Mouse (Mus musculus): Measurements from ENCODE around the gene Bub1b.
"Not testable (repeated sequence)": the region's sequence is repeated elsewhere in the genome, so short reads cannot be mapped to it uniquely, and the experiment has no call there.

Bub1b gene

DNA sequence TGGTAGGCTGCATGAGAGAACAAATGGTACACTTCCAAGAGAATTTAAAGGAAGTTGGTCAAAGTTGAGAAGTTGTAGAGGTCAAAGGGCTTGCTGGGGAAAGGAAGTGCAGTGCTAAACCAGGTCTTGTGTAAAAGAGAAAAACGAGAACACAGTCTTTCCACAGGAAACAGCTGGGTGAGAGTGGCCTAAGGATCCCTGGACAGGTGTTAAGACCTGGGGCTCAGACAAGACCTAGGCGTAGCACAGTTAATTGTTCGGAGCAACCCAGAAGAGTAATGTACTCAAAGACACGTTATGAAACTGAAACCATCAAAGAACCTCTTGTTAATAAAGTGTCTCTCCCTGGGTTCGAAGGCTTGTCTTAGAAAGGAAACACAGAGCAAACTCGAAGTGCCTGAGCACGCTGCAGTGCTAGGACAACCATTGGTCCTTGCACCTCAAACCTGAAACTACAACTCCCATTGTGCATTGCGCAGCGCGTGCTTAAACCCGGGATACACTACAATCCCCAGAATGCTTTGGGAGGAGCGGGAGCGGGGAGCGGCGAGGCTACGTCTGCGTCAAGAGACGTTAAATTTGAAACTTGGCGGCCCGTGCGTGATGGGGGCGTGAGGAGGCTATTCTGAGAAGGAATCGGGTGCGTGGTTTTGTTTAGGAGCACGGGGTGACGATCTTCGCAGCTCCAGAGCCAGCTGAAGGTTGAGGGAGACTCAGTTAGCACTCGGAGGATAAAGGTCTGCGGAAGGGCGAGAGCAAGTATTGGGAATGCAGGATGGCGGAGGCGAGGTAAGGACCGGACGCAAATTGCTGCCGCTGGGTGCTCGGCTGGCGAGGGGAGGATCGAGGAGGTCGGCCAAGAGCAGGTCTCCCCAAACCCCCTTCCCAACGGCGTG is at the start of gene Bub1b:
Bub1b (plus strand) TSS at position 539 of the 896 bp plus-strand sequence.
- in situ Hi-C loops (cut with MboI, MseI), result no loop called here

DNA sequence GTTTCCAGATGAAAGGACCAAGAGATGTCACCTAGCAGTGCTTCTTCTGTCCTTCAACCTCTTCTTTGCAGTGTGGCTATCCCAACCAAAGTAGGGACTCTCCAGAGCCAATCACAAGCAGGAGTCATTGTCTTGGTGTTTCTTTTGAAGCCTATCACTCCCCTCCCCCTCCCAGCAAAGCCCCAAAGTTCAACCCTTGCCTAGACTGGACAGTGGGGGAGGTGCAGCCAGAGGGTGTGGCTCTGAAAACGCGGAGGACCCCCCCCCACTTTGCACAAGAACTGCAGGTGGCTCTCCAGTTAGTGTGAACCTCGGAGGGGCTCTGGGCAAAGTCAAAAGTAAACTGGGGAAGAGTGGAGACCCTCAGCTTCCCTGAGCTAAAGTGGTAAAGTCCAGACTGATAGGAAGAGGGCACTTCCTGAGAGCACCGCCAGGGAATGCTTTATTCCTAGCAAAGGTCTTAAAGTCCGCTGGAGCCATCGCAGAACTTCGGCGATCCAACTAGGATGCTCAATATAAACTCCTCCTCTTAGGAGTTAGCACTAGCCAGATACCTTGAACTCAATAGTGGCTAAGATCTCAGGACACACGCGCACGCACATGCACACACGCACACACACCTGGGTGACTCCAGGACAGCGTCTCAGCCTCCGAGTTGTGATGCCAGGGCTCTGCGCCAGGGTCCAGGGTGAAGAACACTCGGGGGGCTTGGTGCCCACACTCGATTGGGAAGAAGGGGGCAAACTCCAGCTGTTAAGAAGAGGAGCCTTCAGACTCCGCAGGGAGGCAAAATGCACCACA is 49.4 kb upstream of the Bub1b start:
- in situ Hi-C loops (cut with MboI, MseI), result no loop called here

DNA sequence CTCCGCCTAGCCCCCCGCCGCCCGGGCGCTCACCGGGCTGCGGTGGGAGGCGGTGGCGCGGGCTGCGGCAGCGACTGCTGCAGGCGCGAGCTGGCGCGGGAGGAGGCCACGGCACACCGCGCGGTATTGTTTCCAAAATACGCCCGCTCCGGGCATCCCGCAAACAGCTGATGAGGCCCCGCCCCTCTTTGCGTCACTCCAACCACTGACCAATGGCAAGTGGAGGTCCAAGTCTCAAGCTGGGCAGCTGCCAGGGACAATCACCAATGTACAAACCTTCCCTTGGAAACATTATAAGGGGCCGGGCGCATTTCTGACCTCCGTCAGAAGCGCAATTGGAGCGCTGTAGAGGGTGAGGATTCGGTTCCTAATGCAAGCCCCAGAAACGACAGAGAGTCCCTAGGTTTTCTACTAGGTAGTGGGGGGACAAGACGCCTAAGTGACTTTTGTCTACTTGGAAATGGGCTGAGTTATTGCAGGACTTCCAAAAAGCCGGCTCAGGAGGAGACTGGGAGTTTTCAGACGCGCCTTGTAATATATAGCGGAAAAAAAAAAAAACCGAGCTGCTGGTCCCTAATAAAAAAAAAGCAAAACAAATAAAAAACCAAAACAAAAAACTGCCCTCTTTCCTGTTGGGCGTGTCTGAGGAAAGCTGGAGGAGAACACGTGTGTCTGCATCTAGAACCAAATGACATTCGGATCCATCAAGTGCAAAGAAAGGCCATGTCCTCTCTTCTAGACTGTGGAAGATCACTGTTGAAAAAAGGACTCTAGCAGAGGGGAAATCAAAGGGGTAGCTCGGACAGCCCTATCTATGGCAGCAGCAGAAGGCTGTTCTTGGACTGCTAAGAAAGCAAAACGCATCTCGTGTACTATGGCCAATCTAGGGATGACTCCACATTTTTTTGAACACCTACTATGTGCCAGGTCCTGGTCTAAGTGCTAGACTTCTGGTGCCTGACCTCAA is 48.2 kb upstream of the Bub1b start, which contains the start of gene Bmf:
Bmf (minus strand) TSS at position 181 of the 967 bp plus-strand sequence.
- in situ Hi-C loops (cut with MboI, MseI), result no loop called here

GRCm38 (mm10) chr2:118551606-118552005 is 46.4 kb upstream of the Bub1b start:
- in situ Hi-C loops (cut with MboI, MseI), result no loop called here

- in situ Hi-C loops (cut with MboI, MseI), result not testable (repeated sequence)
These were observed 43.5 kb upstream of the Bub1b start for GRCm38 (mm10) chr2:118554356-118554990.

DNA sequence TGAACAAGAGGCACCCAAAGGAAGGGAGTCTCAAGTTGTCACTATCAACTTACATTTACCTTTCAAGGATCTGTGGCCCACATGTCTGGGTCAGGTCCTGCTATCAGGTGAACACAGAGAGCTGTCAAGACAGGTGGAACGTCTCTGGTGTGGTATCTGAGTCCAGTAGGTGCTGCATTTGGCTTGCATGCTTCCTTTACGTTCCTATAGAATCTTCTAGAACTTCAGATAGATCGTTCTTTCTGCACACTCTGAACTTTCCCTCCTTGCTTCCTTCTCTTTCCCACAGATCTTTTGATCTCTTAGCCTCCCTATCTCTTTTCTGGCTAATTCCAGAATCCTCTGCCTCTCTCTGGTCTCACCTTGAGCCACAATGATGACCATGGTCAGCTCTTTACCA is 39.6 kb upstream of the Bub1b start:
- in situ Hi-C loops (cut with MboI, MseI), result no loop called here

- in situ Hi-C loops (cut with MboI, MseI), result no loop called here
These were observed 36.0 kb upstream of the Bub1b start for GRCm38 (mm10) chr2:118562015-118562414.

DNA sequence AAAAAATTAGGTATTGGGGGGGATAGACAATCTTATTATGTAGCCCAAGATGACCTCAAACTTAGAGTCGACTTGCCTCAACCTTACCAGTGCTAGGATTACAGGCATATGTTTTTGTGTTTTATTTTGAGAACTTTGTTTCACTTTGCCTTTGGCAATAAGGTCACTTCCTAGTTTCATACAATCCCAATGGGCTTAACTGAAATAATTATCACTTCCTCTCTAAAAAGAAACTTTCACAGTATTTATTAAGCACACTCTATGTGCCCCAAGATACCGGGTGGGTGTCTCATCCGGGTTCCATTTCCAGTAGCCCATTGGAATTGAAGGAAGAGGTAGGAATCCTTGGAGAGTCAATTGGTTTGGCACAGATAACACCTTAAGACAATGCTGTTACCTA is 35.6 kb upstream of the Bub1b start:
- in situ Hi-C loops (cut with MboI, MseI), result no loop called here

- in situ Hi-C loops (cut with MboI, MseI), result no loop called here
These were observed 30.8 kb upstream of the Bub1b start for GRCm38 (mm10) chr2:118567179-118567578.

DNA sequence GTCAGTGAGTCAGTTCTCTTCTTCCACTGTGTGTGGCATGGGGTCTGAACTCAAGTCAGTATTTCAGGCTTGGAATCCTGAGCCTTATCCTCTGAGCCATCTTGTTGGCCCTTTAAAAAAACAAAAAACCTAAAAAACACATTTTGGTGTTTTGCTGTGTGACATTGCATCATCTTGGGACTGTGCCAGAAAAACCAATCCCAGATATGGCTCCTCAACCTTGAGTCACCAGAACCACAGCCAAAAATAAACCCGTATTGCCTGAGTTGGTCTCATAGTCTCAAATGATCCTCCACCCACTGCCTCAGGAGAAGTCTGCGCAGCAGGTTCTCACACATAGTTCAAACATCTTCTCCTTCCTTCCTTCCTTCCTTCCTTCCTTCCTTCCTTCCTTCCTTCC is 27.1 kb upstream of the Bub1b start:
- in situ Hi-C loops (cut with MboI, MseI), result no loop called here

GRCm38 (mm10) chr2:118572183-118572836 is 25.7 kb upstream of the Bub1b start:
- in situ Hi-C loops (cut with MboI, MseI), result no loop called here

DNA sequence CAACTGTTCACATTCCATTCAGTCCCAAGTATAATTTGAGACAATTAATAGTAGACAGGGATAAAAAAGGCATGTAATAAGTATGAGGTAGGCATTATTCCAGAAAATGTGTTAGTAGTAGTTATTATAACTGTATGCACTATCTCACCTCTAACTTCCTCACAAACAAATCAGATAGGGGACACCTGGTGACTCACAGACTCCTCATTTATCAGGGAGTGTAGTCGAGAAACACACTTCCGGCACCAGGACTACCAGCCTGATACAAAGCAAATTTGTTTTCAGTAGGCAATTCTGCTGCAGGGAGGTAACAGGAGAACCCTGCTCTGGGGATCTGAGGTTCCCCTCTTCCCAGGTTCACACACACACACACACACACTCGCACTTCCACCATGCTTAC is 24.9 kb upstream of the Bub1b start:
- in situ Hi-C loops (cut with MboI, MseI), result no loop called here

DNA sequence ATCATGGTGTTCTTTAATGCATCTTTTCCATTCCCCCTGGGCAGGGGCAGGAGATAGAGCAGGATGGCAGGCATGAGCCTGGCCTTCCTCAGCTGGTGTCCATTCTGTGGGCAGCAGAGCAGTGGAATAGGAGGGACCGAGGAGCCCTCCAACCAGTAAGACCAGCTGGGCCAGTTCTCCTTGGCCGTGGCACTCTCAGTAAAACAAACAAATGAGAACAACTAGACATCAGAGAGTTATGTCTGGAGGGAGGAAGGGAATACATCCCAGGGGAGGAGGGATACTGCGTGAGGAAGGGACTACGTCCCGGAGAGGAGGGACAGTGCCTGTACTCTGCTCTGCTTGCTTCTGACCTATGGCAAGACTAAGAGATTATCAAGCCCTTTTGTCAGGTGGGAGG is 12.0 kb upstream of the Bub1b start:
- in situ Hi-C loops (cut with MboI, MseI), result no loop called here

DNA sequence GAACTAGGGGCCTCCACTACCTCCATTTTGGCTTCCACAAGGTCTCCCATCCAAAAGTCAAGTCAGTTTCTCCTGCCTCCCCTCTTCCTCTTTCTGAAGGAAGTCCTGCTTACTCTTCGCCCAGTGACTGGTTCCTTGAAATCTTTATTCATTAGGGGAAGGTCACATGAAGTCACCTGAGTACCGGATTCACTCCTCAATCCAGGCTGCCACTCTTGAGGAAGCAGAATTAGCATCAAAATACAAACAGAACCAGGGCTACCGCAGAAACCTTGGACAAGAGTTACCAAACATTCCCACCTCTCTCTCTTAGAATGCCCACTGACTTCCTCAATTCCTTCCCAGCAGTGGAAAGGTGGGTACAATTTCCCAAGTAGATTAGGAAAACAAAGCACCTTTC is 10.3 kb upstream of the Bub1b start:
- in situ Hi-C loops (cut with MboI, MseI), result no loop called here

DNA sequence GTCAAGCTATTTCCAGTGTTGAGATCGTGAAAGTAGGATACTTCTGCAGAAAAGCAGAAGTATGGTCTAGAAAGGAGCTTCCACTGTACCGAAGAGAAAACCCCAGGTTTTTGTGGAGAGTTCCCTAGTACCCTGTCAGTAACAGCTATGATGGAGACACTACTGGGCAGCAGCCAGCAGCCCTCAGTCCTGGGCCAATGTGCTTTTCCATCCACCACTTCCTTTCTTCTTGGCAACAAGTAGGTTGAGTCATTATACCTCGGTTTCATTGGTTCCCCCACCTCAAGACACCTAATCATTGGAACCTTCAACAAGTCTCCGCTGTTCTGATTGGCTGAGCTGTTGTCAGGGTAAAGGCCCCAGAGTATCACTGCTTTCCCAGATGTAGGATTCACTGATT is 6.9 kb upstream of the Bub1b start:
- in situ Hi-C loops (cut with MboI, MseI), result no loop called here

- in situ Hi-C loops (cut with MboI, MseI), result no loop called here
These were observed 1.1 kb downstream of the Bub1b start for GRCm38 (mm10) chr2:118599087-118599486.

DNA sequence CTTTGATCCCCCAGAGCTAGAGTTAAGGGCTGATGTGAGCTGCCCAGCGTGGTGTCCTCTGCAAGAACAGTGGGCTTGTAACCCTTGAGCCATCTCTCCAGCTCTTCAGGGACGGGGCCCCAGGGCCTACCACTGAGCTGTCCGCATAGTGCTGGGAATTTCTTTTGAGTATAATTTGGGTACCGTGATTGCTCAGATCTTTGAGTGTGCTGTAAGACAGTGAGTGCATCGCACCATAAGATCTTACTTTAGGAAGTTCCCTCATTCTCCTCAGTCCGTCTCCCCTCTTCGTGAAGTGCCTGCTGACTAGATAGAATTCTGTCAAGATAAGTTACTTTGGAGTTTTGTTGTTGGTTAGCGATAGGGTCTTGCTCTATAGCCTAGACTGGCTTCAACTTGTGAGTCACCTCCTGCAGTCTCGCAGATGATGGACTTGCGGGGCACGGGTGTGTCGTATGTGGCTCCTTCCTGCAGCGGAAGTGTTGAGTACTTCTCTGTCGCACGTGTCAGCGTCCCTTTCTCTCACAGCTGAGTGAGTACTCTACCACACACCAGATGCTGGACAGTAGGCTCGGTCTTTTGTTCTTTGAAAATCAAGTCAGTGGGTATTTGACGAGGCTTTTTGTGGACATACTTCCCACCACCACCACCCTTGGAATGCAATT is 3.7 kb downstream of the Bub1b start:
- in situ Hi-C loops (cut with MboI, MseI), result loop anchor here (5.0 kb wide), 1 partner anchor 114 kb away; no protein-coding TSS in a partner anchor

- in situ Hi-C loops (cut with MboI, MseI), result loop anchor here (5.0 kb wide), 1 partner anchor 117 kb away; no protein-coding TSS in a partner anchor
These were observed 6.1 kb downstream of the Bub1b start for GRCm38 (mm10) chr2:118604091-118604490.

- in situ Hi-C loops (cut with MboI, MseI), result no loop called here
These were observed 8.0 kb downstream of the Bub1b start for GRCm38 (mm10) chr2:118606032-118606431.

DNA sequence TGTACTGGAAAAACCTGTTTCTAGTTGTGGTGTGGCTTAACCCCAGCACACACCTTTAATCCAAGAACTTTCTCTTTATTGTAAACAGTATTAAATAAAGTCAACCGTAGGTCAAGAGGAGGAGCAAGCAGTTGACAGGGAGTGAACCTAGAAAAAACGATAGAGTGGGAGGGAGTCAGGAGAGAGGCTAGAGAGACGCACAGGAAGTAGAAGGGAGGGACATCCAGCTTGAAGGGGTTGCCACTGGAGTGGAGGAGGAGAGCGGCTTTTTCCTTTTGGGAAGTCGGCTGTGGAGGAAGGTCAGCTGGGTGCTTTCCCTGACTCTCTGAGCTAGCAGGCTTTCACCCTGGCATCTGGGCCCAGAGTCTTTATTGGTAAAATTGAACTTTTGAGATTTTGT is 9.0 kb downstream of the Bub1b start:
- in situ Hi-C loops (cut with MboI, MseI), result no loop called here
